Mouse (Mus musculus) heart, postnatal 0 days (tissue): Measurements from ENCODE around the gene Elovl1.

Experiments used
- CTCF ChIP-seq: IDR thresholded peaks from 2 replicates; pipeline ENCODE4 v1.5.1; 2016; ENCODE audit warnings: antibody characterized with exemption, control low read depth, low read depth
- EP300 ChIP-seq: IDR thresholded peaks from 2 replicates; pipeline ENCODE4 v1.6.1; 2016; ENCODE audit warnings: antibody characterized with exemption, low read depth

- TF ChIP-seq CTCF = no peak
- TF ChIP-seq EP300 = no peak
Measured at GRCm38 (mm10) chr4:118472687-118473086, 44.8 kb downstream of the Elovl1 start.
